Mouse (Mus musculus): Measurements from ENCODE around the gene Dscam.

DNA sequence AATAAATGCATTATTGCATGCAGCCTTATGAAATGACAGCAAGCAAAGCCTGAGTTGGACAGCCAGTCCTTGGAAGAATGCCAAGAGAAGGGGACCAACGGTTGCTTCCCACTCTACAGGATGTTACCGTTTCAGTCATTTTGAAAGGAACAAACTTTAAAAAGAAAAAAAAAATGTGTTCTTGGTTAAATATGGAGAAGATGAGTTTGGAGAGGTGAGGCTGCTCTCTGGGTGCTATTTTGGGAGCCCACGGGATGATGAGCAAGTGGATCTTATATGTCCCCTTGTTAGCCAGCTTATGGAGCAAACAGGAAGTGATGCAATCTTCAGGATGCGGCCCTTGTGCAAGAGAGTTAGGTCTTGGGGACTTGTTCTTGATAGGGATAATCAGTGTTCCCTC, 60.5 kb downstream of the Dscam start:
- no peak for TF ChIP-seq POLR2A (IDR thresholded peaks at IDR 0.05; ENCODE audit: borderline replicate concordance, low read depth, low read length)
- TF ChIP-seq CTCF (IDR thresholded peaks at IDR 0.05; ENCODE audit: low read depth, low read length): no peak
